ENCODE assay signal across 20 mouse cellular contexts in the genomic region with DNA sequence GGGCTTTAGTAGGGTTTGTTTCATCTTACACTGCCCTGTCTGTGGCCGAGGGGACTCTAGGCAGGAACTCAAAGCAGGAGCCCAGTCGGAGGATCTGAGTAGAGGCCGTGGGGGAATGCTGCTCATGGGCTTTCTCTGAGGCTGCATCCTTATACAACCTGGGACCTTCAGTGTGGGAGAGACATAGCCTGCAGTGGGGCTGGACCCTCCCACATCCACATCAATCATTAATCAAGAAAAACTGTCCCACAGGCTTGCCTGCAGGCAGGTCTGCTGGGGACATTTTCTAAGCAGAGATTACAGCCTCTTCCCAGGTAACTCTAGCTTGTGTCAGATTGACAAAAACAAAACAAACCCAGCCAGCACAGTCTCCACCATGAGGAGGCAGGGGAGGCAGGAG. TPM values are rescaled to one million over a fixed set of nuclear protein-coding genes. Genes with fewer than 3 reads are reported as not detected.
A peak's percentile ranks its signal among the peaks of the same experiment; 100 is the strongest.
DNase-seq lines count a peak whose midpoint lies in the region; ATAC-seq and TF ChIP-seq lines count a peak whose summit lies in the region.
"Had no signal": no experiment of that assay in that cellular context is flagged by ENCODE, and none has a peak within 500 bp of the region (broad histone marks: within the 10 kb centered on the region; RNA-seq: fewer than 3 reads in every experiment).

No protein-coding gene starts in this region.

- peaks cover 15% of the 10 kb centered on the region for H3K36me3 ChIP-seq in intestine, embryonic 15.5 days
- H3K36me3 ChIP-seq in intestine, postnatal 0 days (ENCODE audit: control insufficient read depth, insufficient read depth): peaks cover 13% of the 10 kb centered on the region
- peaks cover 3% of the 10 kb centered on the region; the same call in 1 of the 2 replicates for H3K36me3 ChIP-seq in kidney, postnatal 0 days (ENCODE audit: insufficient read depth, low read length)
- no peaks in the 10 kb centered on the region; the same call in 1 of the 2 replicates for H3K36me3 ChIP-seq in liver, embryonic 16.5 days (ENCODE audit: control insufficient read depth, insufficient read depth)
- H3K36me3 ChIP-seq in hindbrain, embryonic 12.5 days: peaks cover 42% of the 10 kb centered on the region

- H3K4me1 ChIP-seq in intestine, embryonic 15.5 days (replicated peaks): peaks cover 15% of the 10 kb centered on the region; the same call in 1 of the 2 replicates
- no peaks in the 10 kb centered on the region for H3K4me1 ChIP-seq in intestine, postnatal 0 days (replicated peaks; ENCODE audit: control insufficient read depth, insufficient read depth, low read length)
- H3K4me1 ChIP-seq in kidney, postnatal 0 days (replicated peaks; ENCODE audit: insufficient read depth, low read length): peaks cover 29% of the 10 kb centered on the region
- peaks cover 15% of the 10 kb centered on the region for H3K4me1 ChIP-seq in liver, embryonic 16.5 days (ENCODE audit: control insufficient read depth, low read depth, low read length)
- no peaks in the 10 kb centered on the region; the same call in 1 of the 2 replicates for H3K4me1 ChIP-seq in hindbrain, embryonic 12.5 days
- H3K4me1 ChIP-seq: embryonic facial prominence, embryonic 12.5 days; limb, embryonic 15.5 days; midbrain, embryonic 13.5 days had no signal

- 63% methylated on average over 3 of the region's 3 CpGs for WGBS in intestine, embryonic 15.5 days
- WGBS in intestine, postnatal 0 days: 42% methylated on average over 3 of the region's 3 CpGs
- 22% methylated on average over 3 of the region's 3 CpGs for WGBS in kidney, postnatal 0 days
- 57% methylated on average over 3 of the region's 3 CpGs for WGBS in liver, embryonic 16.5 days (ENCODE audit: insufficient replicate concordance)
- 94% methylated on average over 3 of the region's 3 CpGs for WGBS in hindbrain, embryonic 12.5 days

- H3K4me3 ChIP-seq in intestine, embryonic 15.5 days (replicated peaks): no peak overlapping the region
- H3K4me3 ChIP-seq in intestine, postnatal 0 days (ENCODE audit: low read depth, low read length): no peak overlapping the region
- no peak overlapping the region for H3K4me3 ChIP-seq in kidney, postnatal 0 days (replicated peaks; ENCODE audit: low read depth, low read length)
- no peak overlapping the region for H3K4me3 ChIP-seq in liver, embryonic 16.5 days (ENCODE audit: low read depth, low read length)
- H3K4me3 ChIP-seq in hindbrain, embryonic 12.5 days: no peak overlapping the region
- H3K4me3 ChIP-seq: embryonic facial prominence, embryonic 12.5 days; erythroblast, embryonic 14.5 days; limb, embryonic 15.5 days; midbrain, embryonic 13.5 days; neural tube, embryonic 13.5 days had no signal

- TF ChIP-seq CTCF in intestine, postnatal 0 days (IDR thresholded peaks at IDR 0.05; ENCODE audit: low read depth): no peak
- TF ChIP-seq CTCF in kidney, postnatal 0 days (IDR thresholded peaks at IDR 0.05; ENCODE audit: low read depth): no peak

- no peak overlapping the region for H3K4me2 ChIP-seq in intestine, embryonic 15.5 days (replicated peaks)
- no peak overlapping the region for H3K4me2 ChIP-seq in intestine, postnatal 0 days (replicated peaks; ENCODE audit: low read depth)
- no peak overlapping the region for H3K4me2 ChIP-seq in kidney, postnatal 0 days (ENCODE audit: low read length)
- H3K4me2 ChIP-seq in liver, embryonic 16.5 days (ENCODE audit: low read depth, low read length): no peak overlapping the region
- H3K4me2 ChIP-seq in hindbrain, embryonic 12.5 days (replicated peaks): no peak overlapping the region
- H3K4me2 ChIP-seq: embryonic facial prominence, embryonic 12.5 days; limb, embryonic 15.5 days; midbrain, embryonic 13.5 days; neural tube, embryonic 13.5 days had no signal

- peak; percentile 55 for DNase-seq in kidney, postnatal 0 days (ENCODE audit: low spot score)
- DNase-seq in left cerebral cortex, adult 18-20 months (ENCODE audit: low spot score in 2 of 2): no peak
- DNase-seq in adipocyte (ENCODE audit: low spot score): no peak
- DNase-seq: adrenal gland, adult 8-10 months; cerebellum, adult 9-10 months; gastrocnemius, postnatal 25 days; layer of hippocampus, postnatal 36 days; lung, postnatal 10 days; thymus, adult 2 months had no signal

- peak; percentile 35 for ATAC-seq in intestine, embryonic 15.5 days
- no peak for ATAC-seq in intestine, postnatal 0 days
- ATAC-seq in kidney, postnatal 0 days (replicated peaks; ENCODE audit: low FRiP score, low read depth): 0 out of 2 replicates have a peak, but pooled peaks have one; percentile 21
- peak; percentile 70 for ATAC-seq in liver, embryonic 16.5 days (ENCODE audit: low read depth)
- no peak for ATAC-seq in hindbrain, embryonic 12.5 days (ENCODE audit: low FRiP score)
- ATAC-seq: forebrain, embryonic 14.5 days; hindbrain, postnatal 0 days; midbrain, embryonic 13.5 days had no signal

- no peaks in the 10 kb centered on the region for H3K9me3 ChIP-seq in intestine, embryonic 15.5 days
- H3K9me3 ChIP-seq in intestine, postnatal 0 days (ENCODE audit: control insufficient read depth): no peaks in the 10 kb centered on the region
- H3K9me3 ChIP-seq in kidney, postnatal 0 days (replicated peaks; ENCODE audit: low read length): no peaks in the 10 kb centered on the region
- no peaks in the 10 kb centered on the region for H3K9me3 ChIP-seq in liver, embryonic 16.5 days (replicated peaks; ENCODE audit: control insufficient read depth, low read length)
- no peaks in the 10 kb centered on the region for H3K9me3 ChIP-seq in hindbrain, embryonic 12.5 days (replicated peaks)
- H3K9me3 ChIP-seq: limb, embryonic 15.5 days; midbrain, embryonic 13.5 days; neural tube, embryonic 13.5 days had no signal

- no peak overlapping the region for H3K9ac ChIP-seq in intestine, embryonic 15.5 days
- H3K9ac ChIP-seq in intestine, postnatal 0 days (ENCODE audit: low read depth, low read length): peak overlapping the region; percentile 17; the same call in 1 of the 2 replicates
- no peak overlapping the region for H3K9ac ChIP-seq in kidney, postnatal 0 days (ENCODE audit: low read depth, low read length)
- no peak overlapping the region for H3K9ac ChIP-seq in liver, embryonic 16.5 days (ENCODE audit: low read depth, low read length)
- no peak overlapping the region for H3K9ac ChIP-seq in hindbrain, embryonic 12.5 days
- H3K9ac ChIP-seq: embryonic facial prominence, embryonic 12.5 days; limb, embryonic 15.5 days; midbrain, embryonic 13.5 days; neural tube, embryonic 13.5 days had no signal

- H3K27me3 ChIP-seq in intestine, embryonic 15.5 days (replicated peaks): no peaks in the 10 kb centered on the region
- no peaks in the 10 kb centered on the region for H3K27me3 ChIP-seq in intestine, postnatal 0 days (replicated peaks; ENCODE audit: control insufficient read depth, insufficient read depth, low read length)
- H3K27me3 ChIP-seq in kidney, postnatal 0 days (ENCODE audit: insufficient read depth, low read length): no peaks in the 10 kb centered on the region
- no peaks in the 10 kb centered on the region for H3K27me3 ChIP-seq in liver, embryonic 16.5 days (ENCODE audit: control insufficient read depth, insufficient read depth, low read depth, low read length)
- H3K27me3 ChIP-seq in hindbrain, embryonic 12.5 days: no peaks in the 10 kb centered on the region
- H3K27me3 ChIP-seq: embryonic facial prominence, embryonic 12.5 days; limb, embryonic 15.5 days; midbrain, embryonic 13.5 days; neural tube, embryonic 13.5 days had no signal

- no peak overlapping the region for H3K27ac ChIP-seq in intestine, embryonic 15.5 days
- H3K27ac ChIP-seq in intestine, postnatal 0 days (ENCODE audit: low read depth, low read length): peak overlapping the region; percentile 21; the same call in 1 of the 2 replicates
- peak overlapping the region; percentile 31; the same call in 1 of the 2 replicates for H3K27ac ChIP-seq in kidney, postnatal 0 days
- peak overlapping the region; percentile 54; the same call in 1 of the 2 replicates for H3K27ac ChIP-seq in liver, embryonic 16.5 days (ENCODE audit: low read length)
- no peak overlapping the region for H3K27ac ChIP-seq in hindbrain, embryonic 12.5 days
- H3K27ac ChIP-seq: embryonic facial prominence, embryonic 12.5 days; hindbrain, postnatal 0 days; limb, embryonic 15.5 days; midbrain, embryonic 13.5 days; neural tube, embryonic 13.5 days had no signal

RNA-seq across cellular contexts. Expression of a gene that starts 38.9 kb away (rescaled TPM):
- polyA plus RNA-seq in intestine, embryonic 15.5 days (2015; fragmentation: Nextera tagmentation; extraction: Ambion mirVana): 16.4 and 17.3 TPM in 2 replicates
- polyA plus RNA-seq in intestine, postnatal 0 days (2015; fragmentation: Nextera tagmentation; extraction: Ambion mirVana): 16.7 and 17.1 TPM in 2 replicates
- 27.8 and 30.5 TPM in 2 replicates for polyA plus RNA-seq in kidney, postnatal 0 days (2015; fragmentation: Nextera tagmentation; extraction: Ambion mirVana)
- polyA plus RNA-seq in liver, embryonic 16.5 days (2015; fragmentation: Nextera tagmentation; extraction: Ambion mirVana): 7.7 and 10.5 TPM in 2 replicates
- 41.8 and 44.7 TPM in 2 replicates for polyA plus RNA-seq in hindbrain, embryonic 12.5 days (2016; fragmentation: Nextera tagmentation; extraction: Ambion mirVana)
- total RNA-seq in left cerebral cortex, adult 18-20 months (2021): 100 to 1,000 TPM; 119 to 120 TPM

Comparison
In these comparisons a context has a peak if more than half of its experiments do, and no peak if none do; other contexts are left out.
1. ATAC-seq: peak in intestine, embryonic 15.5 days (single experiment), kidney, postnatal 0 days (single experiment) and liver, embryonic 16.5 days (single experiment); none in intestine, postnatal 0 days (single experiment) and hindbrain, embryonic 12.5 days (single experiment).
2. H3K27ac ChIP-seq: peak in intestine, postnatal 0 days (single experiment), kidney, postnatal 0 days (single experiment) and liver, embryonic 16.5 days (single experiment); none in intestine, embryonic 15.5 days (single experiment) and hindbrain, embryonic 12.5 days (single experiment).